Mouse (Mus musculus) hindlimb bud, embryonic 11.5 days (tissue): ENCODE measurements around the gene Spock1.

Experiments used
- DNase-seq: peaks from one replicate; pipeline ENCODE4 v3.0.0-alpha.2; 2012; ENCODE audit warnings: low read depth, low spot score; ENCODE audit errors: extremely low spot score

Spock1 gene

DNA sequence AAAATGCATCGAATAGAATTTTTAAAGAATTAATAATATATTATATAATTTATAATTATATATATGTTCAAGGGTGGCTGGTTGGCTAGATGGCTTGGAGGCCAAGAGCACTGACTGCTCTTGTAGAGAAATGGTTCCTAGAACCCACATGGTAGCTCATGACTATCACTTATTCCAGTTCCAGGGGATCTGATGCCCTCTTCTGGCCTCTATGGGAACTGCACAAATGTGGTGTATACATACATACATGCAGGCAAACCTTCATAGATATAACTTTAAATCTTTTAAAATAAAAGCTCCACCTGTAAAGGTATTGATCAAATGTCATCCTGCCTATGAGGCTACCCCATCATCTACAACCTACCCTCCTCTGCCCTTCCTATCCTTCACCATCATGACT lies 493.4 kb downstream of the Spock1 start:
- DNase-seq, result no peak

DNA sequence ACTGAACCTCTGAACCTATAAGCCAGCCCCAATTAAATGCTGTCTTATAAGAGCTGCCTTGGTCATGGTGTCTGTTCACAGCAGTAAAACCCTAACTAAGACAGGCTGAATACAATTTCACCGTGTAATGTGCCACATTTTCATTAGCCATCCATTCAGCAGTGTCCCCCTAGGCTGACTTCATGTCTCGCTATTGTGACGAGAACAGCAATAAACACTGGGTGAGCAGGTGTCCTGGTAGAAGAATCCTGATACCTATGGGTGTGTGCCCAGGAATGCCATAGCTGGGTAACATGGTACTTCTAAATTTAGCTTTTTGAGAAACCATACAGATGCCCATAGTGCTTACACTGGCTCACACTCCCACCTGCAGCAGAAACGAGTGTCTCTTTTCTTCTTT lies 500.5 kb downstream of the Spock1 start:
- DNase-seq, result no peak

DNA sequence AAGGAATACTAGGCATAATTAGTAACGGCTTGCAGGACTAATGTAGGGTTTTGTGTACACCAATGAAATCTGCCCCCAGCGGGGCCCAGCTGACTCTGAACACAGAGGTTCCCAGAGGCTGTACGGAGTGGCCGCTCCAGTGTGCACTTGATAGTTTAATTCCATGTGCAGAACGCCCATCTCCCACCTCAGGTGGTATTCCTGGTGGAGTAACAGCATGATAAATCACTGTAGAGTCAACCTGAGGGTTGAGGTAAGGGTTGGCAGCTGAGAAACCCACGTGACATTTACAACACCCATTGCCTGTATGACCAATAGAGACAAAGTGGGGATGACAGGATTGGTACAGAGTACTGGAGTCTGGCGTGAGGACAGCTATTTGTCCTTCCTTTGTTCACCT lies 505.7 kb downstream of the Spock1 start:
- no peak for DNase-seq

DNA sequence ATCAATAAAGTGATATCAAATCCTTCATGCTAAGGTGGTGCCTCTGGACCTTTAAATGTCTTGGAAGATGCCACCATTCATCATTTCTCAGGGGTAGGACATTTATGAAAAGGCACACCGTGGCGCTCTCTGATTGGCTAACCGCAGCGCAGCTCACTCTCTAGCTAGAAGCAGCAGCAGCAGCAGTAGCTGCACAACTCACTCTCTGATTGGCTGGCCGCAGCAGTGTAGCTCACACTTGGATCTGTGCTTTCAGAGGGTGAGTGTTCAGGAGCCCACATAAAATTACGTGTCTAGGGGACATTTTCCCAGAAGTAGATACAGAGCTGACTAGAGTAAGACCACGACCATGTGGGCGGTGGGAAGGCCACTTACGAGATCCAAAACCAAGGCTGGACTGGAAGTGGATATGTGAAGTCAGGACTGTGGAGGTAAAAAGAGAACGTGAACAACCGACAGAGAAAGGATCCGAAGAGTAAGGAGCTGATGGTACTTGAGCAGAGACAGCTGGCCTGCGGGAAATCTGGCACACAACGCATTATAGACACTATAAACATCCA lies 535.9 kb downstream of the Spock1 start:
- DNase-seq, result no peak
